Mouse (Mus musculus) neural tube, embryonic 14.5 days (tissue): Measurements from ENCODE around the gene Aqp6. TPM values are rescaled to one million over a fixed set of nuclear protein-coding genes. Genes with fewer than 3 reads are reported as not detected.

ENCODE experiments used
- ATAC-seq: fragments of 200-750 bp; cut with Nextera tagmentation; 2 replicates; pipeline ENCODE4 v1.8.0; 2017; ENCODE audit warnings: low read depth, mild to moderate bottlenecking, moderate TSS enrichment, moderate library complexity
- H3K27ac ChIP-seq: fragments of 300-500 bp; sonication (generic); 2 replicates; pipeline ENCODE4 v1.5.1; 2014; ENCODE audit warnings: low read depth, mild to moderate bottlenecking, control low read depth, low read length, moderate library complexity, mixed read lengths
- H3K27me3 ChIP-seq: fragments of 300-500 bp; sonication (generic); 2 replicates; pipeline ENCODE4 v1.6.1; 2014; ENCODE audit warnings: low read length; ENCODE audit not compliant: control insufficient read depth, insufficient read depth
- H3K36me3 ChIP-seq: fragments of 300-500 bp; sonication (generic); 2 replicates; pipeline ENCODE4 v1.6.1; 2014; ENCODE audit warnings: low read length, mixed read lengths; ENCODE audit not compliant: control insufficient read depth, insufficient read depth
- H3K4me1 ChIP-seq: fragments of 300-500 bp; sonication (generic); 2 replicates; pipeline ENCODE4 v1.6.1; 2014; ENCODE audit warnings: low read length; ENCODE audit not compliant: control insufficient read depth, insufficient read depth
- H3K4me2 ChIP-seq: fragments of 300-500 bp; sonication (generic); 2 replicates; pipeline ENCODE4 v1.6.1; 2014; ENCODE audit warnings: mild to moderate bottlenecking, low read depth, low read length, control low read depth
- H3K4me3 ChIP-seq: fragments of 300-500 bp; sonication (generic); 2 replicates; pipeline ENCODE4 v1.5.1; 2014; ENCODE audit warnings: low read depth, low read length, control low read depth, mixed read lengths
- H3K9ac ChIP-seq: fragments of 300-500 bp; sonication (generic); replicated peaks from 2 replicates; pipeline ENCODE4 v1.6.1; 2014; ENCODE audit warnings: low read depth, mild to moderate bottlenecking, control low read depth, low read length, mixed read lengths
- H3K9me3 ChIP-seq: fragments of 300-500 bp; sonication (generic); 2 replicates; pipeline ENCODE4 v1.6.1; 2016; ENCODE audit warnings: low read length; ENCODE audit not compliant: control insufficient read depth
- WGBS: fragments of 180-500 bp; shearing (Covaris S2); extraction: QIAGEN DNeasy Blood & Tissue Kit; methylation state at CpG from one replicate; pipeline ENCODE4 v1.1.7; 2014; 5-methylcytosine and 5-hydroxymethylcytosine counted together
- polyA plus RNA-seq: library from polyadenylated mRNA; unstranded; fragments of >200 nt; fragmentation: Nextera tagmentation; extraction: Ambion mirVana; gene quantifications from 2 replicates; pipeline ENCODE4 v1.2.1, GENCODE M21; 2014

Aqp6 gene
- polyA plus RNA-seq, 1 experiment from 2014 or later = 1.6 TPM

GRCm38 (mm10) chr15:99603216-99603615 is 2.0 kb downstream of the Aqp6 start:
- ATAC-seq = no peak
- 89% methylated on average over 7 of the region's 7 CpGs for WGBS
- H3K36me3 ChIP-seq = no peaks in the 10 kb centered on the region
- peak overlapping the region; percentile 53 for H3K27ac ChIP-seq
- no peaks in the 10 kb centered on the region for H3K9me3 ChIP-seq
- H3K4me1 ChIP-seq = peaks cover 13% of the 10 kb centered on the region
- no peak overlapping the region for H3K9ac ChIP-seq
- no peak overlapping the region for H3K4me3 ChIP-seq
- H3K4me2 ChIP-seq = no peak overlapping the region
- H3K27me3 ChIP-seq = no peaks in the 10 kb centered on the region; the same call in 1 of the 2 replicates

- Histone ChIP-seq H3K9ac (no peak overlapping the region), H3K4me2 (no peak overlapping the region), H3K4me1 (peaks cover 13% of the 10 kb centered on the region)
Observed at GRCm38 (mm10) chr15:99605595-99605994, 4.4 kb downstream of the Aqp6 start.

DNA sequence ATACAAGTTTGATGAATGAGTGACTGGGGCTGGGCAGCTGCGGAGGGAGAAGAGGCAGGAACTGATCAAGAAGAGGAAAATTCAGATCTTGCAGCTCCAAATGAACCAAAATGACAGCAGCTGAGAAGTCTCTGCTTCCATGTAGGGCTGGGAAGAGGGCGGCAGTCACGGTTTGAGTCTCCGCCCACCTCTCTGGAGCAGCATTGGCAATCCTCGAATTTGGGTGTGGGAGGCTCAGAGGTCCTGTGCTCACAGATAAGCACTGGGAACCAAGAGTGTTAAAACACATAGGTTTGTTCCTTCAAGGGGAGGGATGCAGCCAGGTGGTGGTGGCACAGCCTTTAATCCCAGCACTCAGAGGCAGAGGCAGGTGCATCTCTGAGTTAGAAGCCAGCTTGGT is 5.3 kb downstream of the Aqp6 start:
- H3K4me1 ChIP-seq = peaks cover 18% of the 10 kb centered on the region
- 37% methylated on average over 5 of the region's 5 CpGs for WGBS
- no peaks in the 10 kb centered on the region for H3K36me3 ChIP-seq
- H3K27ac ChIP-seq = no peak overlapping the region
- no peak overlapping the region for H3K4me2 ChIP-seq
- no peaks in the 10 kb centered on the region for H3K27me3 ChIP-seq
- no peak for ATAC-seq
- no peaks in the 10 kb centered on the region for H3K9me3 ChIP-seq
- H3K9ac ChIP-seq = no peak overlapping the region
- H3K4me3 ChIP-seq = no peak overlapping the region

More at GRCm38 (mm10) chr15:99605595-99605994, 4.4 kb downstream of the Aqp6 start:
- Histone ChIP-seq H3K4me3 (no peak overlapping the region), H3K9me3 (no peaks in the 10 kb centered on the region), H3K27ac (no peak overlapping the region), H3K36me3 (no peaks in the 10 kb centered on the region), H3K27me3 (no peaks in the 10 kb centered on the region)
- no peak for ATAC-seq
- WGBS = 71% methylated on average over 3 of the region's 3 CpGs

DNA sequence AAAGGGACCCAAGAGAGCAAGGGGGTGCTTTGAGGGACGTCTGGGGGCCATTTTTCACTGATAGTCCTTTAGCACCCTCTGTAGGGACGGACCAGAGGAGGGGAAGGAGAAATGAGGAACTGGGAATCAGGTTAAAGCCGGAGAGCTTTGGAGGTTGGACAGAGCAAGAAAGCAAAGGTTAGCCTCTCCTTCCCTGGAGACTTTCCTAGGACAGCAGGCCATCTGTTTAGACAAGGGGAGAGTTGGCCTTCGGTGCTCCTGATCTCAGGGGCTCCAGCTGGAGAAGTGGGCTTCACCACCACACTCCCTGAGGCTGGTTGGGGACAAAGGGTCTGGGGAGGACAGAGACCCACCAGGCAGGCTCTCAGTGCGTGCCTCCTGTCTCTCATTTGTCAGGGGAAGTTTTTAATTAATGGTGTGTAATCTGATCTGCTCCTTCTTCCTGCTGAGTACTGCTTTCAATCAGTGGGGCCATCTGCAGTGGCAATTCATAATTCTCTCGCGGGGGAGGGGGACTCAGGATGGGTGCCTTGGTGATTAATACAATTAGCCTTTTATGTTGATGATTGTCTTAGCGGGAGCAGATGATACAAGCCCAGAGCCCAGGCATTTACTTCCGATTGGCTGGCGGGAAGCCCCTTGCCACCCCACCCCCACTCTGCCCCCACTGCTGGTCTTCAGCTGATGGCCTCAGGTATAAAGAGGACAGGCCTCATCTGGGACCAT is 6.4 kb downstream of the Aqp6 start:
- Histone ChIP-seq H3K9me3 (no peaks in the 10 kb centered on the region), H3K9ac (no peak overlapping the region), H3K27me3 (no peaks in the 10 kb centered on the region), H3K27ac (no peak overlapping the region; the same call in 1 of the 2 replicates), H3K4me1 (peaks cover 18% of the 10 kb centered on the region), H3K4me2 (no peak overlapping the region), H3K4me3 (no peak overlapping the region), H3K36me3 (no peaks in the 10 kb centered on the region)
- WGBS = 10% methylated on average over 10 of the region's 10 CpGs
- ATAC-seq = peak; percentile 48; the same call in 1 of the 2 replicates

GRCm38 (mm10) chr15:99608382-99609125 is 7.4 kb downstream of the Aqp6 start:
- no peak for ATAC-seq
- H3K27ac ChIP-seq = no peak overlapping the region
- H3K4me2 ChIP-seq = no peak overlapping the region
- 68% methylated on average over 13 of the region's 13 CpGs for WGBS
- peaks cover 18% of the 10 kb centered on the region for H3K4me1 ChIP-seq
- H3K4me3 ChIP-seq = no peak overlapping the region
- no peak overlapping the region for H3K9ac ChIP-seq
- no peaks in the 10 kb centered on the region for H3K9me3 ChIP-seq
- no peaks in the 10 kb centered on the region for H3K36me3 ChIP-seq
- no peaks in the 10 kb centered on the region for H3K27me3 ChIP-seq

DNA sequence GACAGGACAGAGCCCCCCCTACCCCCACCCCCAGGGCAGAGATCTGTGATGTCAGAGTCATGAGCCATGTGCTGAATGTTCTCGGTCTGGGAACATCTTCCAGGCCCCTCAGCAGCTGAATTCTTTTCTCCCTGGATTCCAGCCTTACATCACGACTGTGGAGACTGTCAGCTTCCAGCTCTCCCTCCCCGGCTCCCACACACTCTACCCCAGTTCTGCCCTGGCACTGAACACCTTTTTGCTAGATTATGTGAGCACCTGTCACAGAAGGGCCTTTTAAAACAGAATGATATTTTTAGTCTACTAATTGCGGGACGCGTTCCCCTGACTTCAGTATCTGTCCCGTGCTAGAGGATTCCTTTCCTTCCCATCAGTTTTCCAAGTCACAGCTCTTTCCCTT is 10.4 kb downstream of the Aqp6 start:
- no peak for ATAC-seq
- Histone ChIP-seq H3K9ac (no peak overlapping the region), H3K27ac (no peak overlapping the region), H3K9me3 (no peaks in the 10 kb centered on the region), H3K27me3 (no peaks in the 10 kb centered on the region), H3K4me3 (no peak overlapping the region), H3K36me3 (no peaks in the 10 kb centered on the region), H3K4me2 (no peak overlapping the region), H3K4me1 (peaks cover 26% of the 10 kb centered on the region)
- WGBS = 73% methylated on average over 7 of the region's 7 CpGs

DNA sequence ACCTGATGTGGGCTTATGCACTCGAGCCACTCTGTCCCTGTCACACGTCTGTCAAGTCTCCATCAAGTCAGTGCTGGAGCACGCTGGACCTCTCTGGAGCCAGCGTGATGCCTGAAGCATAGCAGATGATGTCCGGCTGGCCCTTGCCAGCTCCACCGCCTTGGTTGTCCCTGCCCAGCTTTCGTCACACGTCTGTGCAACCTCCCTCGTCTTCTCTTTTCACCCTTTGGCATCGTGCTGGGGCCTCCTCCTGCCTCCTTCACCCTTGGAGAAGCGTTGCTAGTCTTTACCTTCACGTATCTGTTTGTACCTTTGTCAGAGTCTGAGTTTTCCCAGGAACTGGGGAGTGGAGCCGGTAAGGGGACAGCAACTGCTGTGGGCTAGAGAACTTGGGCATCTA is 13.1 kb downstream of the Aqp6 start:
- Histone ChIP-seq H3K4me3 (no peak overlapping the region), H3K9ac (no peak overlapping the region), H3K36me3 (no peaks in the 10 kb centered on the region), H3K4me1 (peaks cover 18% of the 10 kb centered on the region; the same call in 1 of the 2 replicates), H3K27me3 (no peaks in the 10 kb centered on the region), H3K27ac (no peak overlapping the region; the same call in 1 of the 2 replicates), H3K9me3 (no peaks in the 10 kb centered on the region), H3K4me2 (no peak overlapping the region)
- ATAC-seq = no peak
- WGBS = 80% methylated on average over 13 of the region's 13 CpGs

- no peak overlapping the region; the same call in 1 of the 2 replicates for H3K27ac ChIP-seq
- ATAC-seq = no peak
Observed at GRCm38 (mm10) chr15:99614753-99615152, 13.6 kb downstream of the Aqp6 start.

GRCm38 (mm10) chr15:99615246-99615645 is 14.0 kb downstream of the Aqp6 start:
- no peaks in the 10 kb centered on the region for H3K36me3 ChIP-seq
- no peak for ATAC-seq
- H3K4me1 ChIP-seq = peaks cover 18% of the 10 kb centered on the region; the same call in 1 of the 2 replicates
- no peak overlapping the region for H3K9ac ChIP-seq
- 61% methylated on average over 9 of the region's 9 CpGs for WGBS
- no peak overlapping the region for H3K4me2 ChIP-seq
- no peak overlapping the region for H3K4me3 ChIP-seq
- H3K27me3 ChIP-seq = no peaks in the 10 kb centered on the region
- no peak overlapping the region; the same call in 1 of the 2 replicates for H3K27ac ChIP-seq
- no peaks in the 10 kb centered on the region for H3K9me3 ChIP-seq

More at GRCm38 (mm10) chr15:99614753-99615152, 13.6 kb downstream of the Aqp6 start:
- Histone ChIP-seq H3K4me2 (no peak overlapping the region), H3K27me3 (no peaks in the 10 kb centered on the region), H3K4me3 (no peak overlapping the region), H3K9me3 (no peaks in the 10 kb centered on the region), H3K4me1 (peaks cover 18% of the 10 kb centered on the region; the same call in 1 of the 2 replicates), H3K36me3 (no peaks in the 10 kb centered on the region), H3K9ac (no peak overlapping the region)
- whole genome bisulfite sequencing = 15% methylated on average over 12 of the region's 12 CpGs
